Mouse (Mus musculus): ENCODE data around the gene Pdzd2. TPM values are rescaled to one million over a fixed set of nuclear protein-coding genes. Genes with fewer than 3 reads are reported as not detected.
A peak's percentile ranks its signal among the peaks of the same experiment; 100 is the strongest.

Pdzd2 gene
- total and polyA plus RNA-seq, 2 experiments from 2014 or later = 15.9 to 40.6 TPM

DNA sequence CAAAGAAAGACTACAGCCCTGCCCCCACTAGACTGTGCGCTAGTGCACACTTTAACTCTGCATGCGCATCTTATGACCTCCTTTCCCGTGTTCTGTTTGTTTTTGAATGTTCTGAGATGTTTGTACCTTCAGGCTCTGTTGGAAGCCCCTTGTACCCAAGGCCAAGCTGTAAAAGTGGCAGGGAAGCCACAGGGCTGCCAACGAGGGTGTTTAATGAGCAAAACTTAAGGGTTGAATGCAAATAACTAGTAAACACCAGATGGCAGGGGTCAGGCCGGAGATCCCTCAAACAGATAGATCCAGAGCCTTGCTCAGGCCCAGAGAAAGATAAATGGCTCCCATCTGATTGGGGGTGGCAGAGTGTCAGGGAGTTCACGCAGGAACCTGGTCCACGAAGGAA lies 42.0 kb downstream of the Pdzd2 start:
- H3K9ac ChIP-seq (replicated peaks; ENCODE audit: low read length) = no peak overlapping the region
- no peaks in the 10 kb centered on the region for H3K9me3 ChIP-seq (ENCODE audit: low read length)
- WGBS = 52% methylated on average over 7 of the region's 7 CpGs
- TF ChIP-seq CTCF (IDR thresholded peaks at IDR 0.05; ENCODE audit: low read depth) = no peak
- H3K27me3 ChIP-seq (ENCODE audit: insufficient read depth, low read length) = no peaks in the 10 kb centered on the region
- H3K36me3 ChIP-seq (ENCODE audit: insufficient read depth, low read length) = no peaks in the 10 kb centered on the region
- H3K27ac ChIP-seq = no peak overlapping the region
- H3K4me2 ChIP-seq (ENCODE audit: low read depth, low read length) = no peak overlapping the region
- H3K4me3 ChIP-seq (ENCODE audit: low read length) = no peak overlapping the region
- ATAC-seq (no peak), DNase-seq (ENCODE audit: low spot score) (no peak)
- peaks cover 18% of the 10 kb centered on the region for H3K4me1 ChIP-seq (ENCODE audit: insufficient read depth, low read length)

DNA sequence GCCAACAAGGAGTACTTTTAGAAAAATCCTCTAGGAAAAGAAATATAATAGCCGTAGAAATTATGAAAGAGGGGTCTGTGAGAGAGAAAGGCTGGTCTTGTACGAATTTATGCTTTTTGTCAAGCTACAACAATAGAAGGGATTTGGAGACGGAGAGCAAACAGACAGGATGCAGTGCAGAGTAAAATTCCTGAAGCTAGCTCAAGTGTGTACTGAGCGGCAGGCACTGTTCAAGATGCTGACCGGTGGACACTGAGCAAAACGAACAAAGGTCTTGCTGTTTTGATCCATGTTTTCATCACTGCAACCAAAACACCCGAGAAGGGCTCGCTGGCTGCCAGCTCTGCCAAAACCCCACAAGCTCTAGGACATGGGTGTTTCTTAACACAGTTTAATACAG lies 42.8 kb downstream of the Pdzd2 start:
- no peak for TF ChIP-seq CTCF (IDR thresholded peaks at IDR 0.05; ENCODE audit: low read depth)
- Histone ChIP-seq H3K4me3 (ENCODE audit: low read length) (no peak overlapping the region), H3K9ac (replicated peaks; ENCODE audit: low read length) (no peak overlapping the region), H3K4me2 (ENCODE audit: low read depth, low read length) (no peak overlapping the region), H3K36me3 (ENCODE audit: insufficient read depth, low read length) (no peaks in the 10 kb centered on the region), H3K9me3 (ENCODE audit: low read length) (no peaks in the 10 kb centered on the region), H3K4me1 (ENCODE audit: insufficient read depth, low read length) (peaks cover 18% of the 10 kb centered on the region), H3K27ac (no peak overlapping the region), H3K27me3 (ENCODE audit: insufficient read depth, low read length) (no peaks in the 10 kb centered on the region)
- no peak for ATAC-seq
- 42% methylated on average over 8 of the region's 8 CpGs for WGBS
- DNase-seq (ENCODE audit: low spot score) = no peak

DNA sequence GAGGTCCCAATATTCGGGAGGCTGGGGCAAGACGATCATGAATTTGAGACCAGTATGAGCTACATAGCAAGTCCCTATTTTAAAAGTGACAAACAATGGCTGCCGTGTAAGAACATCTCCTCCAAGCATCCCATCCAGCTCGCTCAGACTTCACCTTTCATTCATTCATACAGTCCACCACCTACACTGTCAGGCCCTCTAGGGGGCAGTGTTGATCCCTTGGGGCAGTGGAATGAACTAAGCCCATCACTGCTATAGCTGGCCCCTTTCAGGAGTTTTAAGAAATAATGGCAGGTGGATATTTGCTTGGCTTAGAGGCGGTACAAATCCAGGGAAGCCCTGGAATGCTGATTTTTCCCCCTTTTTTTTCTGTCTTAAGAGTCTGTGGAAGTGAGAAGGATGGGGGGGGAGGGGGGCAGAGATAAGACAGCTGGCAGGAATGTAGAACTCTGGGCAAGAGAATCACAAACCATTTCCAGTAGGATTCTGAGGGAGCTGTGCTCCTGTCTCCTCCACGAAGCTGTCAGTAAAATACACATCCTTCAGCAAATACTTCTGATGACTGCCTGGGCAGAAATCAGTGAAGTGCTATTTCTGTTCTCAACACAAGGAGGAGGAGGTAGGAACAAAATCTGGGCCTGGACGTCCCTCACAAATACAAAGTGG lies 49.9 kb downstream of the Pdzd2 start:
- WGBS = 85% methylated on average over 7 of the region's 7 CpGs
- ATAC-seq (no peak), DNase-seq (ENCODE audit: low spot score) (no peak)
- Histone ChIP-seq H3K4me2 (ENCODE audit: low read depth, low read length) (no peak overlapping the region), H3K4me3 (ENCODE audit: low read length) (no peak overlapping the region), H3K36me3 (ENCODE audit: insufficient read depth, low read length) (no peaks in the 10 kb centered on the region), H3K27me3 (ENCODE audit: insufficient read depth, low read length) (no peaks in the 10 kb centered on the region), H3K9ac (replicated peaks; ENCODE audit: low read length) (no peak overlapping the region), H3K4me1 (ENCODE audit: insufficient read depth, low read length) (no peaks in the 10 kb centered on the region), H3K9me3 (ENCODE audit: low read length) (no peaks in the 10 kb centered on the region), H3K27ac (no peak overlapping the region)
- peak; percentile 25; the same call in 1 of the 2 replicates for TF ChIP-seq CTCF (IDR thresholded peaks at IDR 0.05; ENCODE audit: low read depth)

- no peak overlapping the region for H3K4me3 ChIP-seq (ENCODE audit: low read length)
- no peaks in the 10 kb centered on the region for H3K27me3 ChIP-seq (ENCODE audit: insufficient read depth, low read length)
- H3K4me1 ChIP-seq (ENCODE audit: insufficient read depth, low read length) = no peaks in the 10 kb centered on the region
- no peak overlapping the region for H3K4me2 ChIP-seq (ENCODE audit: low read depth, low read length)
- no peak for TF ChIP-seq CTCF (IDR thresholded peaks at IDR 0.05; ENCODE audit: low read depth)
- DNase-seq (ENCODE audit: low spot score) (no peak), ATAC-seq (0 out of 2 replicates have a peak, but pooled peaks have one; percentile 27)
- no peak overlapping the region for H3K9ac ChIP-seq (replicated peaks; ENCODE audit: low read length)
- H3K9me3 ChIP-seq (ENCODE audit: low read length) = no peaks in the 10 kb centered on the region
- no peaks in the 10 kb centered on the region for H3K36me3 ChIP-seq (ENCODE audit: insufficient read depth, low read length)
- 41% methylated on average over 9 of the region's 9 CpGs for WGBS
- no peak overlapping the region for H3K27ac ChIP-seq
These were observed 57.2 kb downstream of the Pdzd2 start for GRCm38 (mm10) chr15:12682549-12682948.

DNA sequence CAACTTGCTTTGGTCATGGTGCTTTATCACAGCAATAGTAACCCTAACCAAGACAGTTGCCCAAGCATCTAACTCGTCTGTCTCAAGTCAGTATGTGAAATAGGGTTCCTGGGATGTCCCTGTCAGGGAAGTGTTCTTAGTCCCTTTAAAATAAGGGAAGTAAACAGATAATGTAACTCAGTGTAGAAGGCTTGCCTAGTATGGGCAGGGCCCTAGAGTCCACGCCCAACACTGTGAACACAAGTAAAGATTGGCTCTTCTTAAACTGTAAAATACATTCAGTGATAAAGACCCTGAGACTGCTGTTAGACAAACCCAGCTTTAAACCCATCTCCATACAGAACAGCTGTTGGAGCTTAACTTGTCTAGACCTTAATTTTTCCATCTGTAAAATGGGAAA lies 57.8 kb downstream of the Pdzd2 start:
- DNase-seq (ENCODE audit: low spot score) (no peak), ATAC-seq (no peak)
- no peak overlapping the region for H3K4me3 ChIP-seq (ENCODE audit: low read length)
- H3K9ac ChIP-seq (replicated peaks; ENCODE audit: low read length) = no peak overlapping the region
- no peaks in the 10 kb centered on the region for H3K27me3 ChIP-seq (ENCODE audit: insufficient read depth, low read length)
- H3K4me1 ChIP-seq (ENCODE audit: insufficient read depth, low read length) = no peaks in the 10 kb centered on the region
- no peak for TF ChIP-seq CTCF (IDR thresholded peaks at IDR 0.05; ENCODE audit: low read depth)
- H3K36me3 ChIP-seq (ENCODE audit: insufficient read depth, low read length) = no peaks in the 10 kb centered on the region
- H3K9me3 ChIP-seq (ENCODE audit: low read length) = no peaks in the 10 kb centered on the region
- 89% methylated on average over 2 of the region's 2 CpGs for WGBS
- H3K4me2 ChIP-seq (ENCODE audit: low read depth, low read length) = no peak overlapping the region
- no peak overlapping the region for H3K27ac ChIP-seq

- Histone ChIP-seq H3K27ac (0 out of 2 replicates have a peak overlapping the region, but pooled peaks have one; percentile 15), H3K27me3 (ENCODE audit: insufficient read depth, low read length) (no peaks in the 10 kb centered on the region), H3K36me3 (ENCODE audit: insufficient read depth, low read length) (no peaks in the 10 kb centered on the region), H3K4me1 (ENCODE audit: insufficient read depth, low read length) (no peaks in the 10 kb centered on the region), H3K4me3 (ENCODE audit: low read length) (no peak overlapping the region), H3K4me2 (ENCODE audit: low read depth, low read length) (no peak overlapping the region), H3K9me3 (ENCODE audit: low read length) (no peaks in the 10 kb centered on the region), H3K9ac (replicated peaks; ENCODE audit: low read length) (no peak overlapping the region)
- no peak for DNase-seq (ENCODE audit: low spot score)
- TF ChIP-seq CTCF (IDR thresholded peaks at IDR 0.05; ENCODE audit: low read depth) = no peak
- ATAC-seq = no peak
- WGBS = 56% methylated on average over 7 of the region's 7 CpGs
These were observed 59.0 kb downstream of the Pdzd2 start for GRCm38 (mm10) chr15:12680750-12681149.

GRCm38 (mm10) chr15:12679996-12680395 lies 59.7 kb downstream of the Pdzd2 start:
- ATAC-seq = no peak
- H3K27ac ChIP-seq = no peak overlapping the region
- H3K9me3 ChIP-seq (ENCODE audit: low read length) = no peaks in the 10 kb centered on the region
- H3K4me3 ChIP-seq (ENCODE audit: low read length) = no peak overlapping the region
- H3K9ac ChIP-seq (replicated peaks; ENCODE audit: low read length) = no peak overlapping the region
- WGBS = 87% methylated on average over 6 of the region's 6 CpGs
- H3K36me3 ChIP-seq (ENCODE audit: insufficient read depth, low read length) = no peaks in the 10 kb centered on the region
- no peaks in the 10 kb centered on the region for H3K27me3 ChIP-seq (ENCODE audit: insufficient read depth, low read length)
- DNase-seq (ENCODE audit: low spot score) = no peak
- H3K4me2 ChIP-seq (ENCODE audit: low read depth, low read length) = no peak overlapping the region
- no peak for TF ChIP-seq CTCF (IDR thresholded peaks at IDR 0.05; ENCODE audit: low read depth)
- no peaks in the 10 kb centered on the region for H3K4me1 ChIP-seq (ENCODE audit: insufficient read depth, low read length)
